12 mouse cellular contexts compared by ENCODE assay signal in genomic region chr1:179609724-179610505, GRCm38 (mm10). TPM values are rescaled to one million over a fixed set of nuclear protein-coding genes. Genes with fewer than 3 reads are reported as not detected.
DNase-seq lines count a peak whose midpoint lies in the region; ATAC-seq lines count a peak whose summit lies in the region.
"Had no signal": no experiment of that assay in that cellular context is flagged by ENCODE, and none has a peak within 500 bp of the region (broad histone marks: within the 10 kb centered on the region; RNA-seq: fewer than 3 reads in every experiment).

No protein-coding gene starts in this region.

- DNase-seq in embryo, embryonic 9.5 days (ENCODE audit: extremely low spot score) = peak; percentile 4
- DNase-seq in embryo, embryonic 10.5 days (ENCODE audit: low spot score) = no peak
- DNase-seq in kidney, postnatal 10 days = peak; percentile 18
- no peak for DNase-seq in kidney, adult 8-10 months
- DNase-seq in brain, adult 2 months (ENCODE audit: low read depth, low spot score) = peak; percentile 58
- no peak for DNase-seq in layer of hippocampus, postnatal 14 days (ENCODE audit: low spot score in 2 of 2)
- DNase-seq in lung, postnatal 36 days = no peak
- DNase-seq: adrenal gland, postnatal 25 days; B cell, adult 2 months; lung, adult 18-20 months had no signal

- peak overlapping the region; percentile 9; the same call in 1 of the 2 replicates for H3K27ac ChIP-seq in hindbrain, embryonic 12.5 days
- H3K27ac ChIP-seq: kidney, postnatal 0 days had no signal

- no peak overlapping the region; the same call in 1 of the 2 replicates for H3K9ac ChIP-seq in hindbrain, embryonic 12.5 days

- 50% methylated on average over 26 of the region's 26 CpGs for WGBS in hindbrain, embryonic 12.5 days

- H3K9me3 ChIP-seq in hindbrain, embryonic 12.5 days (replicated peaks) = no peaks in the 10 kb centered on the region

- H3K4me2 ChIP-seq in hindbrain, embryonic 12.5 days (replicated peaks) = peak overlapping the region; percentile 2; the same call in 1 of the 2 replicates

- H3K27me3 ChIP-seq in hindbrain, embryonic 12.5 days = no peaks in the 10 kb centered on the region

- no peak overlapping the region for H3K4me3 ChIP-seq in hindbrain, embryonic 12.5 days

- H3K4me1 ChIP-seq in hindbrain, embryonic 12.5 days = peaks cover 6% of the 10 kb centered on the region

- H3K36me3 ChIP-seq in hindbrain, embryonic 12.5 days = peaks cover 7% of the 10 kb centered on the region; the same call in 1 of the 2 replicates

- peak; percentile 40; the same call in 1 of the 2 replicates for ATAC-seq in hindbrain, embryonic 12.5 days (ENCODE audit: low FRiP score)

RNA-seq across cellular contexts. Expression of gene Sccpdh, which starts 58.1 kb away (rescaled TPM):
- polyA plus RNA-seq in hindbrain, embryonic 12.5 days (2016; fragmentation: Nextera tagmentation; extraction: Ambion mirVana) = 112 and 116 TPM in 2 replicates
- 10 to 100 TPM; 69.1 to 69.4 TPM for total RNA-seq in layer of hippocampus, postnatal 14 days (2021)

Comparison
In these comparisons a context has a peak if more than half of its experiments do, and no peak if none do; other contexts are left out.
1. DNase-seq: peak in embryo, embryonic 9.5 days (single experiment), kidney, postnatal 10 days (single experiment) and brain, adult 2 months (single experiment); none in embryo, embryonic 10.5 days (single experiment), kidney, adult 8-10 months (0 of 2), layer of hippocampus, postnatal 14 days (0 of 2) and lung, postnatal 36 days (single experiment).